Mouse (Mus musculus): Measurements from ENCODE around the gene Otud3. TPM values are rescaled to one million over a fixed set of nuclear protein-coding genes. Genes with fewer than 3 reads are reported as not detected.

Otud3 gene
- 10 to 100 TPM; 10.7 to 11.5 TPM for total RNA-seq (2021)
- long read RNA-seq, experiment 1, transcript Otud3-201 (8 exons, 1,668 nt): major isoform, 5 of 5 reads
- long read RNA-seq, experiment 1, partial matches to known transcripts: 0 of 5 reads
- long read RNA-seq, experiment 1, other reads (novel, unspliced or antisense): 0 of 5 reads
- long read RNA-seq, experiment 2, partial matches to known transcripts: 0 of 2 reads
- long read RNA-seq, experiment 2, other reads (novel, unspliced or antisense): 0 of 2 reads

GRCm38 (mm10) chr4:138913797-138914196 lies at the start of gene Otud3:
Gene Otud3 (minus strand): TSS chr4:138913945.
- peak; percentile 89 to 97 for DNase-seq (ENCODE audit: low spot score in 2 of 2)

- DNase-seq (ENCODE audit: low spot score in 2 of 2): no peak
These were observed 49.0 kb upstream of the Otud3 start for GRCm38 (mm10) chr4:138962719-138963118.

- peak in 1 of 2 experiments; percentile 34 for DNase-seq (ENCODE audit: low spot score in 2 of 2)
These were observed 46.2 kb upstream of the Otud3 start for GRCm38 (mm10) chr4:138959926-138960325.

- DNase-seq (ENCODE audit: low spot score in 2 of 2): peak in 1 of 2 experiments; percentile 44
These were observed 45.4 kb upstream of the Otud3 start for GRCm38 (mm10) chr4:138959120-138959519.

GRCm38 (mm10) chr4:138958612-138959011 lies 44.9 kb upstream of the Otud3 start:
- DNase-seq (ENCODE audit: low spot score in 2 of 2): no peak

- no peak for DNase-seq (ENCODE audit: low spot score in 2 of 2)
These were observed 34.5 kb upstream of the Otud3 start for GRCm38 (mm10) chr4:138948257-138948656.

- peak; percentile 46 to 48 for DNase-seq (ENCODE audit: low spot score in 2 of 2)
These were observed 30.0 kb upstream of the Otud3 start for GRCm38 (mm10) chr4:138943730-138944129.

GRCm38 (mm10) chr4:138941966-138942365 lies 28.2 kb upstream of the Otud3 start:
- DNase-seq (ENCODE audit: low spot score in 2 of 2): no peak

GRCm38 (mm10) chr4:138941401-138941800 lies 27.7 kb upstream of the Otud3 start:
- DNase-seq (ENCODE audit: low spot score in 2 of 2): peak in 1 of 2 experiments; percentile 33

GRCm38 (mm10) chr4:138939481-138939880 lies 25.7 kb upstream of the Otud3 start:
- no peak for DNase-seq (ENCODE audit: low spot score in 2 of 2)

GRCm38 (mm10) chr4:138938495-138939269 lies 24.9 kb upstream of the Otud3 start:
- DNase-seq (ENCODE audit: low spot score in 2 of 2): no peak

- DNase-seq (ENCODE audit: low spot score in 2 of 2): peak in 1 of 2 experiments; percentile 53
These were observed 20.9 kb upstream of the Otud3 start for GRCm38 (mm10) chr4:138934456-138935145.

- no peak for DNase-seq (ENCODE audit: low spot score in 2 of 2)
These were observed 20.1 kb upstream of the Otud3 start for GRCm38 (mm10) chr4:138933862-138934261.

GRCm38 (mm10) chr4:138925561-138925960 lies 11.8 kb upstream of the Otud3 start:
- no peak for DNase-seq (ENCODE audit: low spot score in 2 of 2)

- peak; percentile 97 to 98 for DNase-seq (ENCODE audit: low spot score in 2 of 2)
These were observed 8.3 kb upstream of the Otud3 start for GRCm38 (mm10) chr4:138922131-138922459.

GRCm38 (mm10) chr4:138921254-138922130 lies 7.7 kb upstream of the Otud3 start:
- no peak for DNase-seq (ENCODE audit: low spot score in 2 of 2)

- DNase-seq (ENCODE audit: low spot score in 2 of 2): no peak
These were observed 3.5 kb upstream of the Otud3 start for GRCm38 (mm10) chr4:138917282-138917681.

GRCm38 (mm10) chr4:138913141-138913787 lies 481 bp downstream of the Otud3 start:
- no peak for DNase-seq (ENCODE audit: low spot score in 2 of 2)

GRCm38 (mm10) chr4:138905624-138906337 lies 8.0 kb downstream of the Otud3 start:
- no peak for DNase-seq (ENCODE audit: low spot score in 2 of 2)

GRCm38 (mm10) chr4:138899361-138899760 lies 14.4 kb downstream of the Otud3 start:
- no peak for DNase-seq (ENCODE audit: low spot score in 2 of 2)
